Mouse (Mus musculus): Measurements from ENCODE around the gene Mef2a.

GRCm38 (mm10) chr7:67310151-67310550, 62.5 kb downstream of the Mef2a start:
- no peak for TF ChIP-seq ZC3H11A (IDR thresholded peaks at IDR 0.05; ENCODE audit: borderline replicate concordance, low read depth, low read length)
- TF ChIP-seq CHD2 (IDR thresholded peaks at IDR 0.05; ENCODE audit: low read depth, low read length): no peak
